Mouse (Mus musculus) heart, embryonic 11.5 days (tissue): ENCODE measurements around the gene Nhsl1. TPM values are rescaled to one million over a fixed set of nuclear protein-coding genes. Genes with fewer than 3 reads are reported as not detected.

Experiments used
- ATAC-seq: fragments of 200-750 bp; cut with Nextera tagmentation; replicated peaks from 2 replicates; pipeline ENCODE4 v1.8.0; 2017; ENCODE audit warnings: moderate library complexity; ENCODE audit not compliant: insufficient number of reproducible peaks, low FRiP score, low TSS enrichment
- H3K27ac ChIP-seq: fragments of 300-500 bp; sonication (generic); 2 replicates; pipeline ENCODE4 v1.5.1; 2014; ENCODE audit warnings: mild to moderate bottlenecking, low read depth, low read length
- H3K27me3 ChIP-seq: fragments of 300-500 bp; sonication (generic); 2 replicates; pipeline ENCODE4 v1.6.1; 2014; ENCODE audit warnings: mild to moderate bottlenecking, low read length, mixed read lengths; ENCODE audit not compliant: control insufficient read depth, insufficient read depth
- H3K36me3 ChIP-seq: fragments of 300-500 bp; sonication (generic); 2 replicates; pipeline ENCODE4 v1.6.1; 2014; ENCODE audit warnings: mild to moderate bottlenecking, low read length, moderate library complexity, mixed read lengths; ENCODE audit not compliant: control insufficient read depth, insufficient read depth
- H3K4me1 ChIP-seq: fragments of 300-500 bp; sonication (generic); 2 replicates; pipeline ENCODE4 v1.6.1; 2014; ENCODE audit warnings: low read length; ENCODE audit not compliant: control insufficient read depth, insufficient read depth
- H3K4me2 ChIP-seq: fragments of 300-500 bp; sonication (generic); 2 replicates; pipeline ENCODE4 v1.6.1; 2014; ENCODE audit warnings: mild to moderate bottlenecking, moderate library complexity
- H3K4me3 ChIP-seq: fragments of 300-500 bp; sonication (generic); 2 replicates; pipeline ENCODE4 v1.5.1; 2014; ENCODE audit warnings: low read depth, low read length
- H3K9ac ChIP-seq: fragments of 300-500 bp; sonication (generic); 2 replicates; pipeline ENCODE4 v1.6.1; 2014; ENCODE audit warnings: mild to moderate bottlenecking, low read depth, low read length, moderate library complexity
- H3K9me3 ChIP-seq: fragments of 300-500 bp; sonication (generic); replicated peaks from 2 replicates; pipeline ENCODE4 v1.6.1; 2016; ENCODE audit warnings: low read length; ENCODE audit not compliant: control insufficient read depth
- WGBS: fragments of 180-500 bp; shearing (Covaris S2); extraction: QIAGEN DNeasy Blood & Tissue Kit; methylation state at CpG from one replicate; pipeline ENCODE4 v1.1.7; 2014; ENCODE audit not compliant: insufficient replicate concordance; 5-methylcytosine and 5-hydroxymethylcytosine counted together
- polyA plus RNA-seq: library from polyadenylated mRNA; unstranded; fragments of >200 nt; fragmentation: Nextera tagmentation; extraction: Ambion mirVana; gene quantifications from 2 replicates; pipeline ENCODE4 v1.2.1, GENCODE M21; 2014

Nhsl1 gene
- polyA plus RNA-seq, 1 experiment from 2014 or later, result 13.6 TPM

DNA sequence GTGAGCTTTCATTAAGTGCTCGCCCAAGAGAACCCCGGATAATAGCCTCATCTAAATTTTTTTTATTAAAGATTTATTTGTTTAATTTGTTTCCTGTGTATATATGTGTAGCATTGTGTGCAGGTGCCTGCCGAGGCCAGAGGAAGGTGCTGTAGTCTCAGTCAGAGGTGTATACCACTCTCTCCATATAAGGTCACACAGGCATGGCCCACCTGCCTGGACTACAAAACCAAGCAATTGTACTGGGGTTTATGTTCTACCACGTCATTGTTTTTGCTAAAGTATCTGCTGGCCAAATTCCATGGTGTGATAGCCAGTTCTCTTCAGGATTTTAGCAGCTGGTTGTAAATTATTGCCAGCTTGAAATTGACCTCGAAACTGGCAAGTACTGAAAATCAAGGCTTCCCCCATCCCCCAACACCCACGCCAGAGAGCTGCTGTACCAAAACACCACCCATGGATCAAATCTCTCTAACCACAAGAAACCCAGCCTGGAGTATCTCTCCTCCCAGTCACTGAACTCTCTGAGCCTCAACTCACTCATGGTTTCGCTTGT lies 81.4 kb downstream of the Nhsl1 start:
- H3K27me3 ChIP-seq, result no peaks in the 10 kb centered on the region
- no peaks in the 10 kb centered on the region for H3K4me1 ChIP-seq
- no peak overlapping the region for H3K4me3 ChIP-seq
- no peak overlapping the region for H3K4me2 ChIP-seq
- no peak overlapping the region for H3K9ac ChIP-seq
- no peaks in the 10 kb centered on the region for H3K9me3 ChIP-seq
- H3K36me3 ChIP-seq, result no peaks in the 10 kb centered on the region
- no peak for ATAC-seq
- WGBS, result 73% methylated on average over 7 of the region's 7 CpGs
- H3K27ac ChIP-seq, result no peak overlapping the region

DNA sequence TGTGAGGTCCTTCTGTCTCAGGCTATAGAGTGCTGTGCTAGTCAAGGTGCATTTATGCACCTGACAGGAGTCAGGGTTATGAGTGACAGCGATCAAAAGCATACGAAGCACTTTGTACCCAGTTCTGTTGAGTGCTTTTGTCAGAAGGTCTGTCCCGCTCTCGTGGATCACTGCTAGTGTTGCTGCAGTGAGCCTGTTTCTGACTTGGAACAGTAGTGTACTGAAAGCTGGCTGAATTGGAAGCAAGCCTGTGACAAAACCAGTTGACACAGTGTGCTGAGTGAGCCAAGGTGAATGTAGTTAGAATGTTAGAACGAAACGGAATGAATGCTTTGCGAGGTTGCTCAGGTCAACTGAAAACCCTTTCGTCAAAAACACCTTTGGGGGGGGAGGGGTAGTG lies 82.2 kb downstream of the Nhsl1 start:
- Histone ChIP-seq H3K36me3 (no peaks in the 10 kb centered on the region), H3K4me3 (no peak overlapping the region), H3K9ac (no peak overlapping the region), H3K4me2 (no peak overlapping the region), H3K4me1 (no peaks in the 10 kb centered on the region), H3K9me3 (no peaks in the 10 kb centered on the region), H3K27me3 (no peaks in the 10 kb centered on the region), H3K27ac (no peak overlapping the region)
- 68% methylated on average over 8 of the region's 8 CpGs for WGBS
- ATAC-seq, result no peak

DNA sequence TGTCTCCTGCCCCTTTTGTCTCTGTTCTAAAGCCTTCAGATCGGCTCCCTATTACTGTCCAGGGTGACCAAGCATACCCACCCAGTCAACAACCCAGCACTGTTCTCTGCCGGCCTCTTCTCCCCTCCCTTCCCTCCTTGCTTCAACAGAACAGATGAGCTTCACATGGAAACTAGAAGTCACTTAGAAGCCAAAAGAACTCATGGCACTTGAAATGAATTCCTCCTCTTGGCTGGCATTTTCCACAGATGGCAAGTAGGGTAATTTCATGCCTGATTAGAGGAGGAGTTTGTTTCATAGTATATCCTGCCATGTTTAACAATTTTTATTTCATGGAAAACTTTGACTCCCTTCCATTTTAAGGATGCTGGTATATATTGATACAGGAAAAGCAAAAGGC lies 85.2 kb downstream of the Nhsl1 start:
- H3K4me2 ChIP-seq, result no peak overlapping the region
- H3K27me3 ChIP-seq, result no peaks in the 10 kb centered on the region
- H3K36me3 ChIP-seq, result no peaks in the 10 kb centered on the region
- ATAC-seq, result no peak
- H3K4me1 ChIP-seq, result peaks cover 5% of the 10 kb centered on the region; the same call in 1 of the 2 replicates
- H3K9ac ChIP-seq, result no peak overlapping the region
- 40% methylated on average over 2 of the region's 2 CpGs for WGBS
- no peaks in the 10 kb centered on the region for H3K9me3 ChIP-seq
- H3K27ac ChIP-seq, result no peak overlapping the region
- no peak overlapping the region for H3K4me3 ChIP-seq

DNA sequence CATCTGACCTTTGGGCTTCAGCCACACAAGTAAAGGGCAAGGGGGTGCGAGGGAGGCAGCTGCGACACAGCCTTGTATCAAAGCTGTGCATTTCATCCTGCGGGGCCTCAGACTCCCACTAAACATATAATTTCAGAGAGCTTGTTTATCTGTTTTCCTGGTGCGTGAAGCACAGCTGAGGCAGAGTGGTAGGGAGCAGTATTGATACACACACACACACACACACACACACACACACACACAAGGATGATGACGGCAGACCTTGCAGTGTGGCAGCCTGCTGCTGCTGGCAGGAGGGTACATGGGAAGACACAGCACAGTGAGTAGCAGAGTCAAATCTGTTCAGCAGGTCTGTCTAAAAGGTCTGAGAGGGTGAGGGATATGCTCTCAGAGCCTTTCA lies 85.9 kb downstream of the Nhsl1 start:
- Histone ChIP-seq H3K36me3 (no peaks in the 10 kb centered on the region), H3K4me1 (peaks cover 9% of the 10 kb centered on the region; the same call in 1 of the 2 replicates), H3K9me3 (no peaks in the 10 kb centered on the region), H3K4me3 (no peak overlapping the region), H3K9ac (no peak overlapping the region), H3K4me2 (no peak overlapping the region), H3K27ac (no peak overlapping the region), H3K27me3 (no peaks in the 10 kb centered on the region)
- WGBS, result 70% methylated on average over 5 of the region's 5 CpGs
- no peak for ATAC-seq

DNA sequence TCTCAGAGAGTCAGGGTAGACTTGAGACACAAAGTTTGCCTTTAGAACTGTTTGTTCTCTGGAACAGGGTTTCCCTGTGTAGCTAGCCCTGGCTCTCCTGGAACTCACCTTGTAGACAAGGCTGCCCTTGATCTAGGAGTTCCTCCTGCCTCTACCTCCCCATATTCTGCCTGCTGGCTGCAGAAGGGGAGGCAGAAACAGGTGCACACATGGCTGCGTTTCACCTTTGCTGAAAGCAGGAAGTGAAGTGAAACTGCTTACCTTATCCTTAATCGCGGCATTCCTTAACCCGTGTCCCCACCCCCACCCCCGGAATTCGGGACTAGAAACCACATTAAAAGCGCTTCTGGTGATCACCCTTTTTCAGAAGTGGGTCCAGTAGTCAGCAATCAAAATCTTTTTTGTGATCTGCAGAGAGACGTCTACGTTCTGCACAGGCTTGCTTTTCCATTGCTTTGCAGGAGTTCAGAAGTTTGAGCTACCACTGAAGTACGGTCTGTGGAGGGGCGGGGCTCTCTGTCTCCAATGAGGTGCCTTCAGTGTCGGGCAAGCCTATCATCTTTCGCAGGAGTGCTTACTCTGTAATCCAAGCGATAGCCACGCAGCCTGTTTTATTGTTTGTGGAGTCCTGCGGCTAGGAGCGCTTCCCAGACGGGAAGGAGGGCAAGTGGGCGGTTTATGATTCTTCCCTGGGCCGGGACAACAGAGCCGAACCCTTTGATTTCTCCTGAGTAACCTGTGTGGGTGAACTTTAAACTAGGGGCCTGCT lies 88.5 kb downstream of the Nhsl1 start:
- under 1% methylated on average over 21 of the region's 21 CpGs for WGBS
- H3K4me2 ChIP-seq, result peak overlapping the region; percentile 62
- H3K9me3 ChIP-seq, result no peaks in the 10 kb centered on the region
- H3K4me3 ChIP-seq, result peak overlapping the region; percentile 49
- H3K9ac ChIP-seq, result peak overlapping the region; percentile 68
- no peak overlapping the region for H3K27ac ChIP-seq
- ATAC-seq, result peak; percentile 89
- no peaks in the 10 kb centered on the region for H3K27me3 ChIP-seq
- H3K4me1 ChIP-seq, result peaks cover 9% of the 10 kb centered on the region; the same call in 1 of the 2 replicates
- no peaks in the 10 kb centered on the region for H3K36me3 ChIP-seq

DNA sequence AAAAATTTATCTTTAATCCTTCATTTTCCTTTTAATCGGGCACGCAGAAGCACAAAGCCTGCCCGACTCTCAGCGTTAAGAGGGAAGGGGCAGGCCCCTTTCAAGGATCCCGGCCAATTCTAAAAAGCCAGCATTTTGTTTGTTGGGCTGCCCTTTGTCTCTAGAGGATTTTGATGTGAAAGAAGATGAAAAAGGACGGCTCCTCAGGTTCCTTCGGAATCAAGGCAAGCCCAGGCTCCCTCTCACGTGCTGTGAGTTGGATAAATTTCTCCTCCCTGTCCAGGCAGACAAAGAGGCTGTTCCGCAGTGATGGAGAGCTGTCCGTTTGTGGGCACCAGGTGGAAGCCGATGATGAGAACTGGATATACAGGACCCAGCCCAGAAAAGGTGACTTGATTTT lies 89.3 kb downstream of the Nhsl1 start:
- no peak for ATAC-seq
- H3K27ac ChIP-seq, result no peak overlapping the region
- peaks cover 9% of the 10 kb centered on the region; the same call in 1 of the 2 replicates for H3K4me1 ChIP-seq
- H3K27me3 ChIP-seq, result no peaks in the 10 kb centered on the region
- peak overlapping the region; percentile 62 for H3K4me2 ChIP-seq
- peak overlapping the region; percentile 68 for H3K9ac ChIP-seq
- H3K9me3 ChIP-seq, result no peaks in the 10 kb centered on the region
- H3K4me3 ChIP-seq, result peak overlapping the region; percentile 49
- H3K36me3 ChIP-seq, result no peaks in the 10 kb centered on the region
- 21% methylated on average over 11 of the region's 11 CpGs for WGBS

DNA sequence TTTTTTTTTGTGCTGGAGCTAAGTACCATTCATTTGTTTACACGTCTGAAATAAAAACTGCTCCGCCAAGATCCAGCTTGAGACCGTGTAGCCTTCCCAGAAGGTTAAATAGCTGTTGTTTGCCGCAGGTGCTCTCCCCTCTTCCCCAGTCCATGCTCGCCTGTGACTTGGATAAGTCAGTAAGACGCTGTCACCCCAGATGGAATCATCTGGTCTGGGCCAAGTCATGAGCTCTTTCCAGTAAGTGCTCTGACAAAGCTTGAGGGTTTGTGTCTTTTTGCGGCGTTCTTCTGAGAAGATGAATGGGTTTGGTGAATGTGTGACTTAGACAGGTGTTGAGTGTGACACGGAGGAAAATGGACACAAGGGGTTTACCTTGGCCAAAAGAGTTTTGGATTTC lies 89.8 kb downstream of the Nhsl1 start:
- H3K4me1 ChIP-seq, result peaks cover 9% of the 10 kb centered on the region; the same call in 1 of the 2 replicates
- H3K4me3 ChIP-seq, result peak overlapping the region; percentile 49

DNA sequence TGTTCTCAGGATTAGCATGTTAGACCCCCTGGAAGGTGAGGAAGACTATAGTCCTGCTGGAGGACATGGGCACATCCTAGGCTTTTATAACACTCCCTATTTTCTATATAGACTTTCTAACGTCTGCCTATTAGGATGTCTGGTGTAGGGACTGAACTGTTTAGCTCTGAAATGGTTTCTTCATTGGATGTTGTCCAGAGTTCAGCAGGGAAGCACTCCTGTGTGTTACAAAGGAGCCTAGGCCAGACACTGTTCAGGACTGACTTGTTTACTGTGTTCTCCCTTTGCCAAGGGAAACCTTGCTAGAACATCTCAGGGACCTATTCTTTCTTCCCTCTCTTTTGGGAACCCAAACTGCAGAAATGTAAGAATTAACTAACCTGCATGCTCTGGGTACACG lies 90.3 kb downstream of the Nhsl1 start:
- peak overlapping the region; percentile 49 for H3K4me3 ChIP-seq
- no peaks in the 10 kb centered on the region for H3K36me3 ChIP-seq
- H3K27ac ChIP-seq, result no peak overlapping the region
- no peak for ATAC-seq
- H3K27me3 ChIP-seq, result no peaks in the 10 kb centered on the region
- peaks cover 9% of the 10 kb centered on the region; the same call in 1 of the 2 replicates for H3K4me1 ChIP-seq
- H3K4me2 ChIP-seq, result peak overlapping the region; percentile 62
- H3K9ac ChIP-seq, result 0 out of 2 replicates have a peak overlapping the region, but pooled peaks have one; percentile 68
- no peaks in the 10 kb centered on the region for H3K9me3 ChIP-seq
- 61% methylated on average over 2 of the region's 2 CpGs for WGBS

More for the DNA sequence above, 89.8 kb downstream of the Nhsl1 start:
- 47% methylated on average over 9 of the region's 9 CpGs for WGBS
- Histone ChIP-seq H3K9me3 (no peaks in the 10 kb centered on the region), H3K27me3 (no peaks in the 10 kb centered on the region), H3K27ac (no peak overlapping the region), H3K9ac (peak overlapping the region; percentile 68), H3K36me3 (no peaks in the 10 kb centered on the region), H3K4me2 (peak overlapping the region; percentile 62)
- no peak for ATAC-seq
